Mouse (Mus musculus) spleen, adult 2 months (tissue): ENCODE measurements around the gene Atp6v1e2.

Experiments
- CTCF ChIP-seq: fragments of 200-500 bp; IDR thresholded peaks from 2 replicates; pipeline ENCODE4 v1.5.1; 2011; ENCODE audit warnings: mild to moderate bottlenecking, inconsistent platforms; ENCODE audit not compliant: insufficient read depth, insufficient read length, insufficient replicate concordance; ENCODE audit errors: extremely low read depth
- POLR2A ChIP-seq: fragments of 200-500 bp; IDR thresholded peaks from 2 replicates; pipeline ENCODE4 v1.6.1; 2011; ENCODE audit warnings: low read depth, low read length, inconsistent platforms

DNA sequence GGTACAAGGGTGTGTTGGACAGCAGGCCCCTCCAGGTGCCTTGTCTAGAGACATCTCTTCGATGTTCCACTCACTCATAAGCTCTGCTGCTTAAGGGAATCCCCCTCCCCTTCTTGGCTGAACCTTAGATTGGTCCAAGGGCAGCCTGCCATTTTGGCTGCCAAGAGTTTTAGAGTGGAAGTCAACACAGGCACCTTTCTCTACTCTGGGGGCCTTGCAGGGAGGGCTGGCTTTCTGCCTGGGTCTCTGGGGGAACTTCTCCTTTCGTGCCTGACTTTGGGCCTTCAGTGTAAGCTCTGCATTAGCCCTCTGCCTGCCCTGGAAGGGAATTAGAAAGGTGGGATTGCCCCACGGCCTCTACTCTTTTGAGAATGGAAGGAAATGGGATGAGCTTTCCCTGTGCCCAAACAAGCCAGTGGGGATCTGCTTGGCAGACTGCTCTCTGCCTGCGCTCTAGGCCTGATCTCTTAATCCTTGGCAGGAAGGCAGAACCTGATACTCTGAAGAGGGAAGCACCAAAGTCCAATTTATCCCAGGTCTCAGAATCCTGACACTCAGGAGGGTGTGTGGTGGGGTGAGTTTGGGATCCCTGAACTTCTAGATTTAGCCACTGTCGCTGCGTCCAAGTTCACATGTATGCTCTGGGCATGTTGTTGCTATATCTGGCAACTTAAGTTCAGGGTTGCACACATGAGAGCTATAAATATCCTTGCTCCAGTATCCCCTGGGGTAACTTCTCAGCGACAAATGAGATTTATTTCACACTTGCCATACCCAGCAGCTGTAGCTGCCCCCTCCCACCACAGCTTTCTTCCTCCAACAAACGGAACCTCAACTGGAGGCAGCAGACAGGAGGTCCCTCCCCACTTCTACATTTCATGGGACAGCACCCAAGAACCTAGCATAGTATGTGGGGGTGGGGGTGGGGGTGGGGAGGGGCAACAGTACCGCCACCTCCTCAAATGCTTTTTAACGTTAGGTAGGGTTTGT is 20.1 kb upstream of the Atp6v1e2 start:
- TF ChIP-seq POLR2A, result no peak
- TF ChIP-seq CTCF, result no peak
